Mouse (Mus musculus) olfactory bulb, adult 2 months (tissue): Measurements from ENCODE around the gene Tnni3k.

ENCODE experiments used
- CTCF ChIP-seq: fragments of 200-500 bp; IDR thresholded peaks from 2 replicates; pipeline ENCODE4 v1.5.1; 2012; ENCODE audit warnings: low read depth, mild to moderate bottlenecking, low read length, moderate library complexity; ENCODE audit not compliant: insufficient read depth
- POLR2A ChIP-seq: fragments of 200-500 bp; IDR thresholded peaks from 2 replicates; pipeline ENCODE4 v1.6.1; 2012; ENCODE audit warnings: mild to moderate bottlenecking, low read depth, low read length, moderate library complexity; ENCODE audit not compliant: insufficient read depth

DNA sequence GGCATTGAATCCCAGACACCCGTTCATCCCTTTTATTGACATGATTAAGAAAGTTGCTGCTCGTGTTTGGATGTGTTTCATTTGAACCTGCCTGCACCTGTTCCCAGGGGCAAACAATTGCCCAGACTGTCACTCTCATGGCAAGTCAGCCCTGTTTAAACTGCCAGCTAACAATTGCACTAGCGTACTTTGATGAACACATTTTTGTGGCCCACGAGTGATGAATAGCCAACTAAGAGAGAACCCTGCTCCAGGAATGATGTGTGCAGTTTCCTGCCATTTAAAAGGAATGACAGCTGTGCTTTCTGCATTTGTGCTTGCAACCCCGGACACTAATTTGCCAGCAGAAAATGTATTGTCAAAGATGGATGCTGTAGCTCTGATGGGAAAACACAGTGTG, 312.3 kb downstream of the Tnni3k start:
- TF ChIP-seq POLR2A (no peak), CTCF (no peak)
